Mouse (Mus musculus) lung, postnatal 0 days (tissue): ENCODE measurements at regions not wholly inside any gene's neighbourhood (a gene's known extent, or its start where the extent isn't known, plus 50 kb on each side); places are given as distances from the start of the nearest gene placed in this dataset.

Experiments used
- ATAC-seq: fragments of 200-750 bp; cut with Nextera tagmentation; 2 replicates; pipeline ENCODE4 v1.8.0; 2017; ENCODE audit warnings: moderate library complexity
- DNase-seq: peaks from one replicate; pipeline ENCODE4 v3.0.0-alpha.2; 2016; ENCODE audit warnings: low spot score
- H3K27ac ChIP-seq: fragments of 300-500 bp; sonication (generic); 2 replicates; pipeline ENCODE4 v1.5.1; 2014; ENCODE audit warnings: antibody characterized with exemption, mild to moderate bottlenecking, low read length, mixed read lengths
- H3K27me3 ChIP-seq: fragments of 300-500 bp; sonication (generic); replicated peaks from 2 replicates; pipeline ENCODE4 v1.6.1; 2014; ENCODE audit warnings: low read length, mixed read lengths; ENCODE audit not compliant: insufficient read depth
- H3K36me3 ChIP-seq: fragments of 300-500 bp; sonication (generic); 2 replicates; pipeline ENCODE4 v1.6.1; 2014; ENCODE audit warnings: low read length, mixed read lengths; ENCODE audit not compliant: insufficient read depth
- H3K4me1 ChIP-seq: fragments of 300-500 bp; sonication (generic); 2 replicates; pipeline ENCODE4 v1.6.1; 2014; ENCODE audit warnings: antibody characterized with exemption, low read depth, low read length, mixed read lengths; ENCODE audit not compliant: insufficient read depth
- H3K4me2 ChIP-seq: fragments of 300-500 bp; sonication (generic); replicated peaks from 2 replicates; pipeline ENCODE4 v1.6.1; 2014; ENCODE audit warnings: low read depth, mild to moderate bottlenecking, low read length, moderate library complexity, mixed read lengths
- H3K4me3 ChIP-seq: fragments of 300-500 bp; sonication (generic); 2 replicates; pipeline ENCODE4 v1.5.1; 2014; ENCODE audit warnings: low read depth, low read length
- H3K9ac ChIP-seq: fragments of 300-500 bp; sonication (generic); replicated peaks from 2 replicates; pipeline ENCODE4 v1.6.1; 2014; ENCODE audit warnings: low read depth, mild to moderate bottlenecking
- H3K9me3 ChIP-seq: fragments of 300-500 bp; sonication (generic); 2 replicates; pipeline ENCODE4 v1.6.1; 2016; ENCODE audit warnings: low read length, mixed read lengths
- CTCF ChIP-seq: IDR thresholded peaks from 2 replicates; pipeline ENCODE4 v1.5.1; 2016; ENCODE audit warnings: antibody characterized with exemption, mild to moderate bottlenecking
- EP300 ChIP-seq: IDR thresholded peaks from 2 replicates; pipeline ENCODE4 v1.6.1; 2016; ENCODE audit warnings: antibody characterized with exemption, mild to moderate bottlenecking, control low read depth
- WGBS: fragments of 180-500 bp; shearing (Covaris S2); extraction: QIAGEN DNeasy Blood & Tissue Kit; methylation state at CpG from one replicate; pipeline ENCODE4 v1.1.7; 2014; 5-methylcytosine and 5-hydroxymethylcytosine counted together

DNA sequence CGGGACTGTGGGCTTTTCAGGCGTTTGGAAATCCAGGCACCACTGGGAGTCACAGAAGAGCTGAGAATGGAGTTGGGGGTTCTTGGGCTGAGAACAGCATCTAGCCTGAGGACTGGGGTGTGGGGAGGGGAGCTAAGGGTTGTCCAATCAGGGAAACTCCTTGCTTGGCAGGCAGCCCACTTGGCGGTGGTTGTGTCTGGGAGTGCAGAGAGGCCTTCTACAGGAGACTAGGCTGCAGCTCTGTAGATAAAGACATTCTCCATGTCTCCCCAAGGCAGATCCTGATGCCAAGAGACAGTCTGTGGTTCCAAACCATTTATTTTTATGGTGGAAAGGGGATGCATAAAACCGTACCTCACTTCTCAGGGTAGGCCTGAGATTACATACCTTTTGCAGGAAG, 774.6 kb downstream of the Brinp1 start:
- no peak overlapping the region for H3K9ac ChIP-seq
- no peak overlapping the region for H3K4me3 ChIP-seq
- H3K36me3 ChIP-seq: no peaks in the 10 kb centered on the region
- ATAC-seq: no peak
- no peak overlapping the region for H3K4me2 ChIP-seq
- DNase-seq: no peak
- TF ChIP-seq EP300 (no peak), CTCF (no peak)
- H3K27ac ChIP-seq: no peak overlapping the region
- H3K9me3 ChIP-seq: no peaks in the 10 kb centered on the region
- no peaks in the 10 kb centered on the region for H3K27me3 ChIP-seq
- no peaks in the 10 kb centered on the region for H3K4me1 ChIP-seq
- WGBS: 66% methylated on average over 4 of the region's 4 CpGs

DNA sequence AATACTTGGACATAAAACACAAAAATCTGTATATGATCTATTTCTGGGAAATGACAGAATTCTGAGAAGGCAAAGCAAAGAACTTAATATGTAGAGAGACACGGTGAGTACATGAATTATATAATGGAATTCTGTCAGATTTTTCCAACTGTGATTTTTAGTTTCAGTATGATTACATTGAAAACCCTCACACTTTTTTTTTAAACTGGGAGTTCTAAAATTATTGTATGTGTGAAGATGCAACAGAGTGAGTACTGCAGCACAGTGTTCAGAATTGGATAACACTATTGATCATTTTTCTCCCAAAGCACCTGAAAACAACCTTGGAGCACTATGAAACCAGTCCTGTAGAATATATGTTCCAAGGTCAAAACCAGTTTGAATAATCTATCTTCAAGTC, 797.7 kb downstream of the Brinp1 start:
- 82% methylated on average over 1 of the region's 1 CpGs for WGBS
- no peak for DNase-seq
- no peak for TF ChIP-seq EP300
- TF ChIP-seq CTCF: no peak

DNA sequence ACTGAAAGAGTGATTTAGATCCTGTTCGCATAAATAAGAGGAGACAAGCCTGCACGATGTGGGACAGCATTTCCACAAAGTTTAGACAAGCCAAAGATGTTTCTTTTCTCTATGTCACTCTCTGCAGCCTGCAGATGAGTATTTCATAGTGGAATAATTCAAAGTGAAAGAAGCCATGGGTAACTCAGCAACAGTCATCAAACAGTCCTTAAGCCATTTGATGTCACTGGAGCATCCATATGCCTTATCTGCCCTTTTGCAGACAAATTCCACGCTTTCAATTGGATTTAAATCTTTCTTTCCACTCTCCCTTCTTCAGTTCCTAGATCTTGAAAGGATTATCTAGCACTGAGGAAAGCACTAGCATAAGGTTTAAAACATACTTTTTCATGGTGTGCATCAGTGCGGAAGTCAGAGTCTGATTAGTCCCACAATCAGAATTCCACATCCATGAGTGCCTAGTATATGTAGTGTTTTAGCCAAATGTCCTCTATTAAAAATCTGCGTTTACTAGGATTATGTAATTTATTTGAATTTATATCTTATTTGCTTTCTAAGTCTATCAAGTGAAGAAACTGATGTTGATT, 805.6 kb downstream of the Brinp1 start:
- TF ChIP-seq CTCF (no peak), EP300 (no peak)
- H3K27ac ChIP-seq: no peak overlapping the region
- H3K9me3 ChIP-seq: no peaks in the 10 kb centered on the region
- no peak overlapping the region for H3K4me2 ChIP-seq
- WGBS: 77% methylated on average over 5 of the region's 5 CpGs
- H3K27me3 ChIP-seq: no peaks in the 10 kb centered on the region
- H3K4me3 ChIP-seq: no peak overlapping the region
- H3K36me3 ChIP-seq: no peaks in the 10 kb centered on the region
- ATAC-seq: no peak
- H3K9ac ChIP-seq: no peak overlapping the region
- no peaks in the 10 kb centered on the region for H3K4me1 ChIP-seq
- DNase-seq: no peak

More for the DNA sequence above, 797.7 kb downstream of the Brinp1 start:
- Histone ChIP-seq H3K4me3 (no peak overlapping the region), H3K4me1 (no peaks in the 10 kb centered on the region), H3K27me3 (no peaks in the 10 kb centered on the region), H3K9ac (no peak overlapping the region), H3K27ac (no peak overlapping the region), H3K9me3 (no peaks in the 10 kb centered on the region), H3K4me2 (no peak overlapping the region), H3K36me3 (no peaks in the 10 kb centered on the region)
- no peak for ATAC-seq

DNA sequence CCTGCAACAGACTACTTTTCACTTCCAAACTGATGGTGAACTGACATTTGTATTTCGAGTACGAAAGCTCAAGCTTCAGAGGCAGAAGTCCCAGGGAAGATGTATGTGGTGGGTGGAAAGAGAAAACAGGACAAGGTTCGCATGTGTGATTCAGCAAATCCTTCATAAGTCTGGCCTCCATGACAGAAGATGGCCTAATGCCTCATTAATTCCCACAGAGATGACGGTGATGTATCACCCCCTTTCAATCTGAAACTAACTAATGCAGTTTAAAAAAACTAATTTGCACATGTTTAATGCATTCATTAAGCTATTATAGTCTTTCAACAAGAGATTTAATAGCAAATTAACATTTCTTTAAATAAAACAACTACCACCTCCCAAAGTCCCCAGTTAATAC, 826.1 kb downstream of the Brinp1 start:
- Histone ChIP-seq H3K9me3 (no peaks in the 10 kb centered on the region), H3K4me1 (no peaks in the 10 kb centered on the region), H3K27me3 (no peaks in the 10 kb centered on the region), H3K4me3 (no peak overlapping the region), H3K9ac (no peak overlapping the region), H3K27ac (no peak overlapping the region), H3K4me2 (no peak overlapping the region), H3K36me3 (no peaks in the 10 kb centered on the region)
- no peak for DNase-seq
- TF ChIP-seq CTCF (no peak), EP300 (no peak)
- ATAC-seq: no peak
- 63% methylated on average over 4 of the region's 4 CpGs for WGBS

DNA sequence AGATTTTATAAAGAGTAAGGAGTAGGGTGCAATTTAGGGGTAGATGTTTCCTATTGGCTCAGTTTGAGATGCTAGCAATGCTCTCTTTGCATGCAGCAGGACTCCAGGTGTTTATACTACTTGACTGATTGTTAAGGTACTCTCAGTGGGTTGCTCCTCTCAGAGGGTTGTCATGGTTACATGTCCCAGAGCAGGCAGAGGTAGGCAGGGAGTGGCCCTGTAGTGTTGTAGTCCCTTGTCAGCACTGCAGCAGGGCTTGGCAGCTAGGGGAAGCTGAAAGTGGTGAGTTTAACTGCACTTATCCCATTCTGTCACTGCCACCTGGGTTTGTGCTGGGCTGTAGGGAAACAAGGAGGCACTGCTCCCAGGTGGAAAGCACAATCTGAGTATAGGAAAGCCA, 839.7 kb downstream of the Brinp1 start:
- no peaks in the 10 kb centered on the region for H3K36me3 ChIP-seq
- no peak overlapping the region for H3K4me2 ChIP-seq
- H3K4me3 ChIP-seq: no peak overlapping the region
- no peak overlapping the region for H3K27ac ChIP-seq
- H3K9me3 ChIP-seq: no peaks in the 10 kb centered on the region
- no peaks in the 10 kb centered on the region for H3K27me3 ChIP-seq
- ATAC-seq (no peak), DNase-seq (no peak)
- TF ChIP-seq CTCF: no peak
- no peak for TF ChIP-seq EP300
- no peak overlapping the region for H3K9ac ChIP-seq
- H3K4me1 ChIP-seq: no peaks in the 10 kb centered on the region

DNA sequence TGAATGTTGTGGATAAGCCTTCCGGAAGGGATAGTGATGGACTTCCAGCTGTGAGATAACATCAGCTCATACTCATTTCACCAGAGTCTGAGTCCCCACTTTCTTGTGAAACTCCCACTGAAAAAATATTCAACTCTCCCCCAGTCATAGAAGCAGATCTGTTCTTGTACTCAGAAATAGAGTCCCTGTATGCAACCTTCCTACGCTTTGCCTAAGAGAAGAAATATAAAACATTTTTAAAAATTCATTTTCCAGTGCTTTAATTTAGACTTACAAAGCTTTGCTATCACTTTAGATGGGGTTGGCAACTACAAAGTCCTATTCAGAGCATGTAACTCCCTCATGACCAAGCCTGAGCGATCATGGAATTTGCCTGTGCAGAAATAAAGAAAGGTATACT, 868.9 kb downstream of the Brinp1 start:
- Histone ChIP-seq H3K27ac (no peak overlapping the region), H3K9me3 (no peaks in the 10 kb centered on the region), H3K9ac (no peak overlapping the region), H3K4me2 (no peak overlapping the region), H3K36me3 (no peaks in the 10 kb centered on the region), H3K4me1 (no peaks in the 10 kb centered on the region), H3K27me3 (no peaks in the 10 kb centered on the region), H3K4me3 (no peak overlapping the region)
- ATAC-seq (no peak), DNase-seq (no peak)
- no peak for TF ChIP-seq EP300
- no peak for TF ChIP-seq CTCF
- 82% methylated on average over 3 of the region's 3 CpGs for whole genome bisulfite sequencing
